8 mouse cellular contexts compared by ENCODE assay signal in the genomic region with DNA sequence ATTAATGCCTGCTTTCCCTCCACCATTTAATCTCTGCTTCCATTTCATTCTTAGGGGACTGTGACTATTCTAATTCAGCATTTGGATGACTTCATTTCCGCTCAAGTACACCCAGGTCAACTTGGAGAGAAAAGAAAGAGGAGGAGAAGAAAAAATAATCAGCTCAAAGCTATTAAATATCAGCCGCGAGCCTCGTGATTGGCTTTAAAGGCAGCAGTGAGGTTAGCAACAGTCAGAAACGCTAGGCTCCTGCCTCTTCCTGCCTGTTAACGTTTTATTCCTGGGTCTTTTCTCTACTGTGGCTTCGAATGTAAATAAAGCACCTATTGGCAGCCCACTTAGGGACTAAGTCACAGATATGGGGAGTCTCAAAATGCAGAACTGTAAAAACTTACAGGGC.
DNase-seq lines count a peak whose midpoint lies in the region; ATAC-seq lines count a peak whose summit lies in the region.

No protein-coding gene starts in this region.

- 7% methylated on average over 7 of the region's 7 CpGs for WGBS in kidney, embryonic 15.5 days
- WGBS in embryonic facial prominence, embryonic 11.5 days: 6% methylated on average over 7 of the region's 7 CpGs
- WGBS in hindbrain, embryonic 15.5 days: 9% methylated on average over 7 of the region's 7 CpGs
- WGBS in midbrain, embryonic 16.5 days: 5% methylated on average over 7 of the region's 7 CpGs

- H3K27ac ChIP-seq in kidney, embryonic 15.5 days: peak overlapping the region; percentile 87
- peak overlapping the region; percentile 82 for H3K27ac ChIP-seq in embryonic facial prominence, embryonic 11.5 days (replicated peaks; ENCODE audit: low read depth, low read length)
- H3K27ac ChIP-seq in hindbrain, embryonic 15.5 days (replicated peaks): peak overlapping the region; percentile 67
- H3K27ac ChIP-seq in midbrain, embryonic 16.5 days (ENCODE audit: low read length): peak overlapping the region; percentile 60

- H3K36me3 ChIP-seq in kidney, embryonic 15.5 days: peaks cover 7% of the 10 kb centered on the region
- H3K36me3 ChIP-seq in embryonic facial prominence, embryonic 11.5 days (replicated peaks; ENCODE audit: control insufficient read depth, insufficient read depth, low read depth, low read length): no peaks in the 10 kb centered on the region
- no peaks in the 10 kb centered on the region for H3K36me3 ChIP-seq in hindbrain, embryonic 15.5 days
- no peaks in the 10 kb centered on the region for H3K36me3 ChIP-seq in midbrain, embryonic 16.5 days (ENCODE audit: control insufficient read depth, insufficient read depth, low read length)

- no peaks in the 10 kb centered on the region for H3K27me3 ChIP-seq in kidney, embryonic 15.5 days
- H3K27me3 ChIP-seq in embryonic facial prominence, embryonic 11.5 days (ENCODE audit: control insufficient read depth, insufficient read depth, low read length): no peaks in the 10 kb centered on the region
- no peaks in the 10 kb centered on the region for H3K27me3 ChIP-seq in hindbrain, embryonic 15.5 days
- no peaks in the 10 kb centered on the region for H3K27me3 ChIP-seq in midbrain, embryonic 16.5 days (ENCODE audit: control insufficient read depth, insufficient read depth, low read depth, low read length)

- no peak for DNase-seq in kidney, postnatal 25 days
- peak; percentile 74 for DNase-seq in embryonic facial prominence, embryonic 11.5 days (ENCODE audit: low spot score)
- no peak for DNase-seq in left cerebral cortex, adult 18-20 months (ENCODE audit: low spot score in 2 of 2)
- DNase-seq in cerebellum, adult 18-20 months: no peak
- no peak for DNase-seq in layer of hippocampus, postnatal 25 days (ENCODE audit: extremely low spot score in 1 of 2, low spot score in 1 of 2)

- H3K4me2 ChIP-seq in kidney, embryonic 15.5 days: peak overlapping the region; percentile 33
- H3K4me2 ChIP-seq in embryonic facial prominence, embryonic 11.5 days (ENCODE audit: low read depth, low read length): peak overlapping the region; percentile 17; the same call in 1 of the 2 replicates
- peak overlapping the region; percentile 36 for H3K4me2 ChIP-seq in hindbrain, embryonic 15.5 days
- peak overlapping the region; percentile 7; the same call in 1 of the 2 replicates for H3K4me2 ChIP-seq in midbrain, embryonic 16.5 days (ENCODE audit: low read length)

- H3K9ac ChIP-seq in kidney, embryonic 15.5 days: no peak overlapping the region
- H3K9ac ChIP-seq in embryonic facial prominence, embryonic 11.5 days (replicated peaks; ENCODE audit: low read length): peak overlapping the region; percentile 7; the same call in 1 of the 2 replicates
- H3K9ac ChIP-seq in hindbrain, embryonic 15.5 days: 0 out of 2 replicates have a peak overlapping the region, but pooled peaks have one; percentile 6
- H3K9ac ChIP-seq in midbrain, embryonic 16.5 days (ENCODE audit: low read depth, low read length): no peak overlapping the region; the same call in 1 of the 2 replicates

- H3K4me1 ChIP-seq in kidney, embryonic 15.5 days: peaks cover 77% of the 10 kb centered on the region
- peaks cover 23% of the 10 kb centered on the region for H3K4me1 ChIP-seq in embryonic facial prominence, embryonic 11.5 days (ENCODE audit: control insufficient read depth, insufficient read depth, low read length)
- peaks cover 80% of the 10 kb centered on the region for H3K4me1 ChIP-seq in hindbrain, embryonic 15.5 days (replicated peaks)
- H3K4me1 ChIP-seq in midbrain, embryonic 16.5 days (ENCODE audit: control insufficient read depth, insufficient read depth, low read length): peaks cover 72% of the 10 kb centered on the region

- no peaks in the 10 kb centered on the region for H3K9me3 ChIP-seq in kidney, embryonic 15.5 days (replicated peaks)
- no peaks in the 10 kb centered on the region for H3K9me3 ChIP-seq in embryonic facial prominence, embryonic 11.5 days (replicated peaks; ENCODE audit: control insufficient read depth, low read length)
- no peaks in the 10 kb centered on the region for H3K9me3 ChIP-seq in hindbrain, embryonic 15.5 days
- no peaks in the 10 kb centered on the region for H3K9me3 ChIP-seq in midbrain, embryonic 16.5 days (replicated peaks; ENCODE audit: control insufficient read depth, low read length, poor library complexity, severe bottlenecking)

- no peak overlapping the region for H3K4me3 ChIP-seq in kidney, embryonic 15.5 days (replicated peaks)
- no peak overlapping the region for H3K4me3 ChIP-seq in embryonic facial prominence, embryonic 11.5 days (ENCODE audit: low read depth, low read length)
- H3K4me3 ChIP-seq in hindbrain, embryonic 15.5 days: no peak overlapping the region
- H3K4me3 ChIP-seq in midbrain, embryonic 16.5 days (ENCODE audit: low read depth, low read length): no peak overlapping the region

- ATAC-seq in kidney, embryonic 15.5 days (replicated peaks; ENCODE audit: low FRiP score): peak; percentile 21; the same call in 1 of the 2 replicates
- no peak for ATAC-seq in embryonic facial prominence, embryonic 11.5 days (replicated peaks; ENCODE audit: insufficient number of reproducible peaks, low FRiP score, low TSS enrichment, low read depth)
- ATAC-seq in hindbrain, embryonic 15.5 days (ENCODE audit: low FRiP score, low read depth): peak; percentile 6; the same call in 1 of the 2 replicates
- peak; percentile 6; the same call in 1 of the 2 replicates for ATAC-seq in midbrain, embryonic 16.5 days

Comparison
In these comparisons a context has a peak if more than half of its experiments do, and no peak if none do; other contexts are left out.
1. H3K9ac ChIP-seq: peak in embryonic facial prominence, embryonic 11.5 days (single experiment) and hindbrain, embryonic 15.5 days (single experiment); none in kidney, embryonic 15.5 days (single experiment) and midbrain, embryonic 16.5 days (single experiment).
2. Peak in every context shown above with its lines, with median percentiles within 50 percentile points of each other: H3K27ac ChIP-seq and H3K4me2 ChIP-seq.